Mouse (Mus musculus) bone marrow macrophage, adult 2 months (primary cell): Measurements from ENCODE around the gene Klhl1. TPM values are rescaled to one million over a fixed set of nuclear protein-coding genes. Genes with fewer than 3 reads are reported as not detected.

Experiments
- H3K27ac ChIP-seq: 2 replicates; pipeline ENCODE4 v1.5.1; 2012; ENCODE audit warnings: low read depth, low read length; ENCODE audit not compliant: insufficient read depth
- H3K4me1 ChIP-seq: 2 replicates; pipeline ENCODE4 v1.6.1; 2012; ENCODE audit warnings: low read length; ENCODE audit not compliant: control insufficient read depth, insufficient read depth
- H3K4me3 ChIP-seq: 2 replicates; pipeline ENCODE4 v1.5.1; 2012; ENCODE audit warnings: mild to moderate bottlenecking, low read length, moderate library complexity; ENCODE audit not compliant: insufficient read depth
- CTCF ChIP-seq: IDR thresholded peaks from 2 replicates; pipeline ENCODE4 v1.5.1; 2012; ENCODE audit warnings: low read depth, mild to moderate bottlenecking, low read length, moderate library complexity
- POLR2A ChIP-seq: IDR thresholded peaks from 2 replicates; pipeline ENCODE4 v1.6.1; 2012; ENCODE audit warnings: mild to moderate bottlenecking, low read depth, low read length, borderline replicate concordance
- polyA plus RNA-seq: library from polyadenylated mRNA; stranded (reverse); fragments of >200 nt; gene quantifications from 2 replicates; pipeline ENCODE4 v1.2.4, GENCODE M21; 2012; ENCODE audit not compliant: missing spikeins, insufficient read depth, insufficient read length

Klhl1 gene
- polyA plus RNA-seq, result not detected in 2 replicates

DNA sequence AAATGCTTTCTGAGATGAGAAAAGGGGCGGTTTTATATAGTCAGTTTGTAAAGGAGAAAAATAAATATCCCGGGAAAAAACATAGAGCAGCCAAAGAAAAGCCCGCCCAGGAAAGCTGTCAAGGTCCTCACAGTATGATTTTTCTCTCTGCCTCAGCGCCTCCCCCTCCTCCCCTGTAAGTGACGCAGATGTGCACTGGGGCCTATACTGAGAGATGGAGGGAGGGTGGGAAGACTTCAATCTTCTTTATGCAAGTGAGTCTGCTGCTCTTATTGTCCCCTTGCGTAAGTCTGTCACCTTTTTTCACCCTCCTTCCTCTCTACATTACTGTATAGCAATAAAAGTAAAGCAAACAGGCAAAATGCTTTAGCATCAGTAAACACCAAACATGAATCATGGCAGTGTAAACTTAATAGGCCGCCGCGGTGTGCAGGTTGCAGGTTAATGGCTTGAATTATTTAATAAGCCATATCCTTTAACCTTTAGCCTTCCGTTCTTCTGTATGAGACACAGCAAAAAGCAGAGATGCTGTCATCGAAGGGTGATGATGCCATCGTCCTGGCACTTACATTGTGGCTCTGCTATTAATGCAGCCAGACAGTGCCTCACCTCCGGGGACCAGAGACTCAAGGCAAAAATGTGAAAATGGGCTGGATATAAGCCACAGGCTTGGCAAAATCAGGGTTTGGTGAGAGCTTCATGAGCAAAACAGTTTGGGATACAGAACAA lies at the start of gene Klhl1:
TSS of gene Klhl1 (minus strand) at position 149 of the 729 bp plus-strand sequence.
- TF ChIP-seq CTCF, result no peak
- no peak for TF ChIP-seq POLR2A
- Histone ChIP-seq H3K27ac (no peak within 1 kb of the TSS), H3K4me1 (no peaks in the 10 kb centered on the region), H3K4me3 (no peak within 1 kb of the TSS)

- TF ChIP-seq POLR2A, result no peak
- no peak for TF ChIP-seq CTCF
- no peaks in the 10 kb centered on the region for H3K4me1 ChIP-seq
- no peak overlapping the region for H3K27ac ChIP-seq
- no peak overlapping the region for H3K4me3 ChIP-seq
Observed at GRCm38 (mm10) chr14:96553668-96554067, 34.8 kb upstream of the Klhl1 start.

GRCm38 (mm10) chr14:96518151-96518953 lies 550 bp downstream of the Klhl1 start:
- Histone ChIP-seq H3K4me3 (no peak overlapping the region), H3K27ac (no peak overlapping the region), H3K4me1 (no peaks in the 10 kb centered on the region)
- TF ChIP-seq CTCF (no peak), POLR2A (no peak)

DNA sequence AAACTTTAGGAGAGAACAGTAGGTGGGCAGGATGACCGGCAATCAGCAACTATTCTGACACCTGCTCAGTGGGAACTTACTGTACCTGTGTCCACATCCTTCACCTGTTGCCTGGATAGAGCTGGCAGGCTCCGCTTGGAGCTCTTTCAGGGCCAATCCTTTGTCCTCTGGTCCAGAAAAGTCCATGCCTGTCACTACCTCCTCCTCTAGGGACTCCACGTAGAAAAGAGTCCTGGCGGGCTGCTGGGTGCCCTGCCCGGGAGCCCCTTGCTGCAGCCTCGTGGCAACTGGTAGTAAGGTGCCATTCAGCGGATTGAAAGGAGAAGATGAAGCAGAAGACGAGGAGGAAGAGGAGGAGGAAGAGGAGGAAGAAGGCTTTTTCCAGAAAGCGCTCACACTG lies 1.2 kb downstream of the Klhl1 start:
- no peaks in the 10 kb centered on the region for H3K4me1 ChIP-seq
- H3K4me3 ChIP-seq, result no peak overlapping the region
- TF ChIP-seq CTCF (no peak), POLR2A (no peak)
- H3K27ac ChIP-seq, result no peak overlapping the region

DNA sequence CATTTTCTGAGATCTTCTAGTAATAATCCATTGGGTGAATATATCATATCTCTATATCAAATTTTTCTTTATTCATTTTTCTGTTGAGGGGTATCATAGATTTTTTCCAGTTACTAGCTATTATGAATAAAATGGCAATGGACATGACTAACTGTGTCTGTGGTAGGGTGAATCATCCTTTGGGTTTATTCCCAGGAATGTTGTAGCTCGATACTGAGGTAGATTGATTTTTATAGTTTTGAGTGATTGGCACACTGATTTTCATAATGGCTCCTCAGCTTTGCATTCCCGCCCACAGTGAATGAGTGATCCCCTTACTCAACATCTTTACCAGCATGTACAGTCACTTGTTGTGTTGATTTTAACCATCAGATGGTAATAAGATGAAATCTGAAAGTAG lies 19.0 kb downstream of the Klhl1 start:
- Histone ChIP-seq H3K4me1 (no peaks in the 10 kb centered on the region), H3K4me3 (no peak overlapping the region), H3K27ac (no peak overlapping the region)
- TF ChIP-seq POLR2A (no peak), CTCF (no peak)

DNA sequence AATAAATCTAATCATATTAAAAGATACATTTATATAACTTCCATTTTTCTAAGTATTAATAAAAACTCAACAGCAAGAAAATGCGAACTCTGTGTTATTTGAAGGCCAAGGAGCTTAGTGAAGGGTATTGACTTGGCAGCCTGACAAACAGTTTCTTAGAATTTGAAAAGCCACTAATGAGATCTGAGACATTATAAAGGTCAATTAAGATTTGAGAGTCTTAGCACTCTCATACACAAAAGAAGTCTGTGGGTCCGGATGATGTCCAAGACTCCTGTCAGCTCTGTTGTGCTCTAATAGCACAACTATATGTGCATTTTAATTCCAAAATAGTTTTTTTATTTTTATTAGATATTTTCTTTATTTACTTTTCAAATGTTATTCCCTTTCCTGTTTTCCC lies 47.1 kb downstream of the Klhl1 start:
- Histone ChIP-seq H3K4me1 (no peaks in the 10 kb centered on the region), H3K27ac (no peak overlapping the region), H3K4me3 (no peak overlapping the region)
- TF ChIP-seq POLR2A, result no peak
- no peak for TF ChIP-seq CTCF

GRCm38 (mm10) chr14:96471336-96471735 lies 47.6 kb downstream of the Klhl1 start:
- Histone ChIP-seq H3K27ac (no peak overlapping the region), H3K4me1 (no peaks in the 10 kb centered on the region), H3K4me3 (no peak overlapping the region)
- no peak for TF ChIP-seq CTCF
- no peak for TF ChIP-seq POLR2A

- no peak for TF ChIP-seq POLR2A
- no peak for TF ChIP-seq CTCF
- Histone ChIP-seq H3K4me1 (no peaks in the 10 kb centered on the region), H3K4me3 (no peak overlapping the region), H3K27ac (no peak overlapping the region)
Observed at GRCm38 (mm10) chr14:96461756-96462155, 57.1 kb downstream of the Klhl1 start.

DNA sequence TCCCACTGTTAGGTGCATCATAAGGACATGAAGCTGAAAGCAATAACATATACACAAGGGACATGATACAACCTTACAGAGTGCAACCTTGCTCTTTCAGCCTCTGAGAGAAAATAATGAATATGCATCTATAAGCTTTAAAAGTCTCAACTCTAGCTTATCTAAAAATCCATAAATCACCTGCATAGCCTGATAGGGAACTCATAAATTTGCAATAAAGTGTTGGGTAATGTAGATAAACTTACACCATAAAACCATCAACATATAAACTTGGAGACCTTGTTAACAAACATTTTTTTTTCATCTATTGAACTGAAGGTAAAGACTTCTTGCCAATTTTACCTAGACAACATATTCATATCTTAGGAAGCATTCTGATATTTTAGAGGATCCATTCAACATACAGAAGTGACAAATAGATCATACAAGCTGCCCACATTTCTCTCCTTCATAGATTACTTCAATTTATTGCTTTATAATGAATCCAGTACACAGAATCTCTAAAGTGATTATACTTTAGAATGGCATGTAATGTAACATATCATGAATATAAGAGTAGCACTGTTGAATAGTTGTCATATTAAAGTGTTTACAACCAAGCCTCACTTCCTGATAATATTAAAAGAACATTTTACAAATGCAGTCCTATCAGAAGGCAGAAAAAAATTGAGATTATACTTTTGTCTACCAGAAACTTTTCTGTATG lies 126.7 kb downstream of the Klhl1 start:
- H3K27ac ChIP-seq, result no peak overlapping the region
- no peaks in the 10 kb centered on the region for H3K4me1 ChIP-seq
- no peak overlapping the region for H3K4me3 ChIP-seq
- TF ChIP-seq POLR2A, result no peak
- no peak for TF ChIP-seq CTCF

DNA sequence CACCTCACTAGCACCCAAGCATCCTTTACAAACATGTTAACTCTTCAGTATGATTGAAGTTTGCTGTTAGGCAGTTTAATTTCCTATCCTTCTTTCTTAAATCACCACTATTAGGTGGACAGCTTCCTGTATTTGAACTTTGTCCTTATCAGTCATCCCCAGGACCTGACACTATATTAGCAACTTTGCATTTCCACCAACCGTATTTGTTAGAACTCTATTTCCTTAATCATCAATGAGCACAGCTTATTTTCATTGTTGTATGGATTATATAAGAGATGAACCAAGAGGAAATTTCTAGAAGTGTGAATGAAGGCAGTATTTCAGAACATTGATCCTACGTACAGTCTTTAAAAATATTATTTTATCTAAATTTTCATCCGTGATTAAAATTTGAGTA lies 156.2 kb downstream of the Klhl1 start:
- TF ChIP-seq CTCF (no peak), POLR2A (no peak)
- H3K27ac ChIP-seq, result no peak overlapping the region
- H3K4me1 ChIP-seq, result no peaks in the 10 kb centered on the region
- no peak overlapping the region for H3K4me3 ChIP-seq

DNA sequence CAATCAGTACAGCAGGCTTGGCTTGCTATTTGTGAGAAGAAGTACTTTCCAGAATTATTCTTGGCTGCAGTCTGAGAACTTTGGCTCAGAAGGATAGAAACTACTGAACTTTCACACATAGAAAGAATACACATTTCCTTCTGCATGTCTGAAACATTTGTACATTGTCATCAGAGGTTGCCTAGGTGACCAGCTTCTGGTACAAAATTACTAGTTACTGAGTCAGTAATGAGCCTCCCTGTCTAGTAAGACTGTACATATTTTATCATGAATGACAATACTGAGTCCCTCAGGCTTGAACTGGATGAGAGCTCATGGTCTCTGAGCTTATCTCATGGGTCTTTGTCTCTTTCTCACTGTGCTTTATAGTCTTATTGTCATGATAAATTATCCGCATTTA lies 170.7 kb downstream of the Klhl1 start:
- no peak overlapping the region for H3K4me3 ChIP-seq
- TF ChIP-seq CTCF (no peak), POLR2A (no peak)
- no peaks in the 10 kb centered on the region for H3K4me1 ChIP-seq
- no peak overlapping the region for H3K27ac ChIP-seq
